Mouse (Mus musculus): ENCODE measurements around the gene Afm.

DNA sequence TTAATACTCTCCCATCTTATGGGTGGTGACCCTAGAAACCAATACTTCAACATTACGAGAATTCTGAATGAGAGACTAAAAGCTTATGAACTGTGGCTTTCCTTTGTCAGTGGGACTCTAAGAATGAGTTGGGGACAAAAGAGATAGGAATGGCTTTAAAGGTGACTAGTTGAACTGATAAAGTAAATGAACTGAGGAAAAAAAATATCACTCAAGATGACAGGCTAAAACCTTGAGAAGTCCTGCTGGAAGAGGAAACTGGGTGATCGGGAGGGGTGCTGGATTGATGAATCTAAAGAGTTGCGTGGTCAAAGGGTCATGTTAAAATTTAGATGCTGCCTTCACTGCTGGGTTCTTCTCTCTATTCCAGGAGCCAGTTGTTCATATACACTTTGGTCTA, 42.0 kb upstream of the Afm start:
- no peak for TF ChIP-seq TCF12 (IDR thresholded peaks at IDR 0.05; ENCODE audit: insufficient read depth, poor library complexity, severe bottlenecking)
- TF ChIP-seq MYOG (IDR thresholded peaks at IDR 0.05; ENCODE audit: control insufficient read depth in 1 of 3, insufficient read depth in 1 of 3, insufficient read length in 2 of 3, low read depth in 2 of 3), result no peak
- no peak for TF ChIP-seq CEBPB (IDR thresholded peaks at IDR 0.05; ENCODE audit: insufficient read depth, poor library complexity, severe bottlenecking)
- no peak for TF ChIP-seq POLR2A (IDR thresholded peaks at IDR 0.05; ENCODE audit: insufficient read length, low read depth)
- no peak for TF ChIP-seq REST (IDR thresholded peaks at IDR 0.05; ENCODE audit: insufficient read depth, insufficient read length)
- TF ChIP-seq E2F4 (IDR thresholded peaks at IDR 0.05; ENCODE audit: insufficient read depth), result no peak
- TF ChIP-seq USF1 (IDR thresholded peaks at IDR 0.05; ENCODE audit: low read depth), result no peak
- no peak for TF ChIP-seq TCF3 (IDR thresholded peaks at IDR 0.05; ENCODE audit: insufficient read length, low read depth)
- no peak for TF ChIP-seq MAX (IDR thresholded peaks at IDR 0.05; ENCODE audit: low read depth)
- TF ChIP-seq MYOD1 (IDR thresholded peaks at IDR 0.05; ENCODE audit: control insufficient read depth in 1 of 3, insufficient read length in 2 of 3, low read depth in 2 of 3), result no peak
- no peak for TF ChIP-seq POLR2AphosphoS2 (IDR thresholded peaks at IDR 0.05; ENCODE audit: insufficient read length, low read depth)
- TF ChIP-seq SRF (IDR thresholded peaks at IDR 0.05; ENCODE audit: control insufficient read depth, insufficient read length, low read depth), result no peak
